Mouse (Mus musculus): Measurements from ENCODE around the gene Tnfrsf23. TPM values are rescaled to one million over a fixed set of nuclear protein-coding genes. Genes with fewer than 3 reads are reported as not detected.
"Not testable (repeated sequence)": the region's sequence is repeated elsewhere in the genome, so short reads cannot be mapped to it uniquely, and the experiment has no call there.

The Tnfrsf23 gene
- total and polyA plus RNA-seq, 3 experiments: 0.08 to 0.71 TPM; not detected in 1

DNA sequence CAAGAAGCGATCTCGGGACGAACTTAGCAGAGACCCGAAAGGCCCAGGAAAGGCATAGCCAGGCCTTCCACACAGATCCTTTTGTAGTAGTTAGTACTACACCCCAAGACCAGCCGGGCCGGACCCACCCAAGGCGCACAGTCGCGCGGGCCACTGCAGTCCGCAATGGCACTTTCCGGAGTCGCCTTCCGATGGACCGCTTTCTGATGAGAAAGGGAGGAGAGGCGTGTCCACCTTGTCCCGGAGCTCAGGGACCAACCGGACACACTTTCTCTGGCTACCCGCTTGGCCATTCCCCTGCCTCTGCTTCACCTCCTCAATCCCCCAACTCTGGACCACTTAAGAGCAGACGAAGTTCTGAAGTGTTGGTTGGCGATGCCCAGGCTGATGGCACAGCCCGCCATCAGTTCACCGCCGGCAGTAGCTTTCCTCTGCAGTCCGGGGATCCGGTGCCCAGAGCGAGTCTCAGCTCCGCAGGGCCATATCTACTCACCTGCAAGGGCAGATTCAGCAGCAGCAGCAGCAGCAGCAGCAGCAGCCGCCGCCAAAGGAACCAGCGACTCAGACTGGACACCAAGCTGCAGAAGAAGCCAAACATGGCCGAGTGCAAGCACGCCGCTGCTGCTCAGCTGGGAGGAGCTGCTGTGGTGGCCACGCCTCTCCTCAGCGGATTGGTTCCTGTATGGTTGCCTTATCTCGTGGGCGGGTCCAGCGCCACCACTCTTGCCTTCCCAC is 36.5 kb downstream of the Tnfrsf23 start, which contains the start of gene Tnfrsf22:
Gene Tnfrsf22 (minus strand): TSS at position 628 of the 735 bp plus-strand sequence.
- in situ Hi-C loops (cut with MboI; ENCODE audit: low pct_ligation_motif_present, low pct_unique_long_range_greater_than_20kb, low sequenced_read_pairs) (no loop called here), dilution Hi-C loops (cut with MboI; ENCODE audit: extremely low pct_ligation_motif_present, extremely low pct_unique_long_range_greater_than_20kb, low sequenced_read_pairs) (no loop called here)
- Histone ChIP-seq H3K4me3 (replicated peaks in 1 of 3; ENCODE audit: low read depth in 2 of 3, low read length in 2 of 3, poor library complexity in 1 of 3) (peak within 1 kb of the TSS; percentile 61 to 77 (median 66)), H3K4me2 (ENCODE audit: insufficient read depth, low read depth, poor library complexity, severe bottlenecking) (peak within 1 kb of the TSS; percentile 55), H3K27me3 (replicated peaks) (peaks cover 6% of the 10 kb centered on the region), H3K79me2 (replicated peaks; ENCODE audit: control insufficient read depth, extremely low read depth, insufficient read depth, poor library complexity, severe bottlenecking) (no peaks in the 10 kb centered on the region), H3K9ac (ENCODE audit: insufficient read depth, low read depth) (peak within 1 kb of the TSS; percentile 20), H3K27ac (ENCODE audit: insufficient read depth, low read depth) (no peak within 1 kb of the TSS), H3K9me3 (replicated peaks; ENCODE audit: low read length) (peaks cover 7% of the 10 kb centered on the region), H3K4me1 (ENCODE audit: control insufficient read depth in 1 of 2, insufficient read depth in 2 of 2) (peaks cover 2 to 4% of the 10 kb centered on the region in 2 experiments; a peak in 1 of 4 replicates), H3K36me3 (replicated peaks in 1 of 2; ENCODE audit: control insufficient read depth in 1 of 2, insufficient read depth in 1 of 2, low read length in 1 of 2) (peaks cover 0 to 4% of the 10 kb centered on the region in 2 experiments)
- TF ChIP-seq POLR2A (IDR thresholded peaks at IDR 0.05; ENCODE audit: low read depth, low read length): peak; percentile 74
- peak; percentile 80 for TF ChIP-seq MAX (IDR thresholded peaks at IDR 0.05; ENCODE audit: low read length)
- peak; percentile 51 for TF ChIP-seq ZMIZ1 (IDR thresholded peaks at IDR 0.05; ENCODE audit: low read depth, low read length)
- TF ChIP-seq ZNF384 (IDR thresholded peaks at IDR 0.05; ENCODE audit: low read depth, low read length): no peak
- TF ChIP-seq MEF2A (IDR thresholded peaks at IDR 0.05; ENCODE audit: borderline replicate concordance, low read depth, low read length): 0 out of 2 replicates have a peak, but pooled peaks have one; percentile 39
- TF ChIP-seq CTCF (conservative IDR thresholded peaks at IDR 0.05 in 1 of 2, IDR thresholded peaks at IDR 0.05 in 1 of 2; ENCODE audit: low read depth in 2 of 2, low read length in 2 of 2): no peak
- peak; percentile 77; the same call in 1 of the 2 replicates for TF ChIP-seq MYC (IDR thresholded peaks at IDR 0.05; ENCODE audit: low read depth, low read length)
- TF ChIP-seq JUND (conservative IDR thresholded peaks at IDR 0.05; ENCODE audit: low read depth, low read length): no peak
- no peak for TF ChIP-seq GABPA (IDR thresholded peaks at IDR 0.05; ENCODE audit: insufficient replicate concordance, low read depth, low read length)
- TF ChIP-seq SIN3A (IDR thresholded peaks at IDR 0.05; ENCODE audit: low read length): peak; percentile 74; the same call in 1 of the 2 replicates
- TF ChIP-seq ELF1 (IDR thresholded peaks at IDR 0.05; ENCODE audit: low read depth, low read length): peak; percentile 29; the same call in 1 of the 2 replicates
- peak; percentile 66 for TF ChIP-seq NELFE (IDR thresholded peaks at IDR 0.05; ENCODE audit: low read depth, low read length)
- TF ChIP-seq USF1 (IDR thresholded peaks at IDR 0.05; ENCODE audit: low read depth, low read length): no peak
- 0 out of 2 replicates have a peak, but pooled peaks have one; percentile 30 for TF ChIP-seq TCF12 (IDR thresholded peaks at IDR 0.05; ENCODE audit: low read depth, low read length)
- TF ChIP-seq MXI1 (IDR thresholded peaks at IDR 0.05; ENCODE audit: low read depth, low read length): peak; percentile 86
- TF ChIP-seq EP300 (IDR thresholded peaks at IDR 0.05; ENCODE audit: low read length): no peak
- TF ChIP-seq NRF1 (IDR thresholded peaks at IDR 0.05; ENCODE audit: low read depth, low read length): peak; percentile 41; the same call in 1 of the 2 replicates
- DNase-seq (ENCODE audit: extremely low read depth): peak; percentile 88

DNA sequence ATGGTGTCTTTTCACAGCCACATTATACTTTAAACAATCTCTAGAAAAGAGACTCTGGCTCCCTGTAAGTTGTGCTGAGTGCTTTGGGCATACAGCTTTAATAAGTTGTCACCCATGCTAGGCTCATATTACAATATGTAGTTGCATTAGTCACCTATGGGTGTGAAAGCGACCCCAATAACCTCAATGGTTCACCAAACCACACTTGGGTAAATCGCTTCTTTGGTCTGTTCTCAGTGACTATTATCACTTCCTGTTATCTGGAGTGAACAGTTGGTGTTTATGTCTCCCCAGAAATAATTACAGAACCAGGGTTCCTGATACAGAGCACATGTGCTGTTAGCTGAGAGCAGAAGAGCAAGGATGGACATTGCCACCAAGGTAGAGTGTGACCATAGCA is 41.7 kb downstream of the Tnfrsf23 start:
- not testable (repeated sequence) for DNase-seq (ENCODE audit: extremely low read depth); H3K9ac ChIP-seq (ENCODE audit: insufficient read depth, low read depth); H3K4me1 ChIP-seq (ENCODE audit: control insufficient read depth in 1 of 2, insufficient read depth in 2 of 2)

More for the DNA sequence above, 41.7 kb downstream of the Tnfrsf23 start:
- H3K4me3 ChIP-seq (replicated peaks in 1 of 3; ENCODE audit: low read depth in 2 of 3, low read length in 2 of 3, poor library complexity in 1 of 3); dilution Hi-C loops (cut with MboI; ENCODE audit: extremely low pct_ligation_motif_present, extremely low pct_unique_long_range_greater_than_20kb, low sequenced_read_pairs); H3K4me2 ChIP-seq (ENCODE audit: insufficient read depth, low read depth, poor library complexity, severe bottlenecking); H3K9me3 ChIP-seq (replicated peaks; ENCODE audit: low read length); in situ Hi-C loops (cut with MboI; ENCODE audit: low pct_ligation_motif_present, low pct_unique_long_range_greater_than_20kb, low sequenced_read_pairs); H3K79me2 ChIP-seq (replicated peaks; ENCODE audit: control insufficient read depth, extremely low read depth, insufficient read depth, poor library complexity, severe bottlenecking); H3K27me3 ChIP-seq (replicated peaks); H3K27ac ChIP-seq (ENCODE audit: insufficient read depth, low read depth): not testable (repeated sequence)
- peaks cover 0 to 12% of the 10 kb centered on the region in 2 experiments for H3K36me3 ChIP-seq (replicated peaks in 1 of 2; ENCODE audit: control insufficient read depth in 1 of 2, insufficient read depth in 1 of 2, low read length in 1 of 2)

All from CH12.LX (cell line).